In genomic region chr7:44918219-44918618, GRCm38 (mm10) we compare ENCODE assay signal across 16 mouse cellular contexts. TPM values are rescaled to one million over a fixed set of nuclear protein-coding genes. Genes with fewer than 3 reads are reported as not detected.
A peak's percentile ranks its signal among the peaks of the same experiment; 100 is the strongest.
DNase-seq lines count a peak whose midpoint lies in the region; ATAC-seq and TF ChIP-seq lines count a peak whose summit lies in the region.
"Had no signal": no experiment of that assay in that cellular context is flagged by ENCODE, and none has a peak within 500 bp of the region (broad histone marks: within the 10 kb centered on the region; RNA-seq: fewer than 3 reads in every experiment).

No protein-coding gene starts in this region.

- no peak for ATAC-seq in heart, embryonic 13.5 days (ENCODE audit: extremely low read depth, insufficient number of reproducible peaks, low FRiP score, low TSS enrichment)
- ATAC-seq in embryonic facial prominence, embryonic 15.5 days (ENCODE audit: insufficient number of reproducible peaks, low FRiP score, low TSS enrichment, low read depth) = no peak
- peak; percentile 42; the same call in 1 of the 2 replicates for ATAC-seq in liver, embryonic 16.5 days (ENCODE audit: low read depth)
- ATAC-seq: forebrain, postnatal 0 days; midbrain, embryonic 16.5 days had no signal

- intact Hi-C loops in heart, postnatal 36 days (cut with DNase I) = no loop called here

- H3K9me3 ChIP-seq in heart, embryonic 13.5 days = no peaks in the 10 kb centered on the region
- no peaks in the 10 kb centered on the region for H3K9me3 ChIP-seq in embryonic facial prominence, embryonic 15.5 days (replicated peaks)
- H3K9me3 ChIP-seq in liver, embryonic 16.5 days (replicated peaks; ENCODE audit: control insufficient read depth, low read length) = no peaks in the 10 kb centered on the region

- H3K4me2 ChIP-seq in heart, embryonic 13.5 days = no peak overlapping the region
- H3K4me2 ChIP-seq in embryonic facial prominence, embryonic 15.5 days (replicated peaks) = no peak overlapping the region
- H3K4me2 ChIP-seq in liver, embryonic 16.5 days (ENCODE audit: low read depth, low read length) = no peak overlapping the region

- DNase-seq in heart, postnatal 36 days = no peak
- DNase-seq in cerebellum, adult 9-11 months = no peak
- no peak for DNase-seq in kidney, postnatal 25 days
- DNase-seq: adrenal gland, postnatal 25 days; forebrain, postnatal 0 days; kidney, adult 8-10 months; kidney, postnatal 4 days; thymus, adult 2 months had no signal

- TF ChIP-seq POLR2A in cortical plate, adult 2 months (IDR thresholded peaks at IDR 0.05; ENCODE audit: extremely low read depth, insufficient read depth, low read length) = no peak

- 58% methylated on average over 3 of the region's 3 CpGs for WGBS in heart, embryonic 13.5 days
- 83% methylated on average over 3 of the region's 3 CpGs for WGBS in embryonic facial prominence, embryonic 15.5 days
- WGBS in liver, embryonic 16.5 days (ENCODE audit: insufficient replicate concordance) = 40% methylated on average over 3 of the region's 3 CpGs

- H3K27ac ChIP-seq in heart, embryonic 13.5 days (replicated peaks) = peak overlapping the region; percentile 39; the same call in 1 of the 2 replicates
- H3K27ac ChIP-seq in cortical plate, adult 2 months (ENCODE audit: insufficient read depth, low read length) = peak overlapping the region; percentile 8; the same call in 1 of the 2 replicates
- H3K27ac ChIP-seq in embryonic facial prominence, embryonic 15.5 days (replicated peaks) = peak overlapping the region; percentile 81
- H3K27ac ChIP-seq in liver, embryonic 16.5 days (ENCODE audit: low read length) = 0 out of 2 replicates have a peak overlapping the region, but pooled peaks have one; percentile 25

- H3K36me3 ChIP-seq in heart, embryonic 13.5 days = peaks cover 68% of the 10 kb centered on the region
- H3K36me3 ChIP-seq in embryonic facial prominence, embryonic 15.5 days = peaks cover 59% of the 10 kb centered on the region
- H3K36me3 ChIP-seq in liver, embryonic 16.5 days (ENCODE audit: control insufficient read depth, insufficient read depth) = peaks cover 41% of the 10 kb centered on the region

- peaks cover 38% of the 10 kb centered on the region for H3K4me1 ChIP-seq in heart, embryonic 13.5 days
- peaks cover 11% of the 10 kb centered on the region for H3K4me1 ChIP-seq in cortical plate, adult 2 months (ENCODE audit: control insufficient read depth, insufficient read depth, low read length)
- peaks cover 19% of the 10 kb centered on the region for H3K4me1 ChIP-seq in embryonic facial prominence, embryonic 15.5 days
- peaks cover 28% of the 10 kb centered on the region for H3K4me1 ChIP-seq in liver, embryonic 16.5 days (ENCODE audit: control insufficient read depth, low read depth, low read length)

- no peak for TF ChIP-seq CTCF in cortical plate, adult 2 months (IDR thresholded peaks at IDR 0.05; ENCODE audit: extremely low read depth, insufficient read depth, low read length)

- H3K4me3 ChIP-seq in heart, embryonic 13.5 days = no peak overlapping the region
- H3K4me3 ChIP-seq in cortical plate, adult 2 months (ENCODE audit: insufficient read depth, low read length) = no peak overlapping the region
- H3K4me3 ChIP-seq in embryonic facial prominence, embryonic 15.5 days (replicated peaks) = no peak overlapping the region
- H3K4me3 ChIP-seq in liver, embryonic 16.5 days (ENCODE audit: low read depth, low read length) = no peak overlapping the region

- no peaks in the 10 kb centered on the region for H3K27me3 ChIP-seq in heart, embryonic 13.5 days (replicated peaks)
- H3K27me3 ChIP-seq in embryonic facial prominence, embryonic 15.5 days = no peaks in the 10 kb centered on the region
- H3K27me3 ChIP-seq in liver, embryonic 16.5 days (ENCODE audit: control insufficient read depth, insufficient read depth, low read depth, low read length) = no peaks in the 10 kb centered on the region

- H3K9ac ChIP-seq in heart, embryonic 13.5 days = no peak overlapping the region
- no peak overlapping the region for H3K9ac ChIP-seq in embryonic facial prominence, embryonic 15.5 days
- peak overlapping the region; percentile 35; the same call in 1 of the 2 replicates for H3K9ac ChIP-seq in liver, embryonic 16.5 days (ENCODE audit: low read depth, low read length)
- H3K9ac ChIP-seq: forebrain, postnatal 0 days had no signal

RNA-seq across cellular contexts. Expression of gene Ap2a1, which starts 11.1 kb away (rescaled TPM):
- polyA plus RNA-seq in heart, embryonic 13.5 days (2015; fragmentation: Nextera tagmentation; extraction: Ambion mirVana) = 55.5 and 56.8 TPM in 2 replicates
- total RNA-seq in heart, postnatal 36 days (2021) = 10 to 100 TPM; 69.8 to 72.0 TPM
- 241 and 247 TPM in 2 replicates for polyA plus RNA-seq in cortical plate, adult 2 months (2012; rRNA removed)
- 73.0 and 76.2 TPM in 2 replicates for polyA plus RNA-seq in embryonic facial prominence, embryonic 15.5 days (2015; fragmentation: Nextera tagmentation; extraction: Ambion mirVana)
- polyA plus RNA-seq in liver, embryonic 16.5 days (2015; fragmentation: Nextera tagmentation; extraction: Ambion mirVana) = 63.3 and 63.7 TPM in 2 replicates

RNA-seq across cellular contexts. Expression of gene Fuz, which starts 22.3 kb away (rescaled TPM):
- polyA plus RNA-seq in heart, embryonic 13.5 days (2015; fragmentation: Nextera tagmentation; extraction: Ambion mirVana) = 13.6 and 14.6 TPM in 2 replicates
- total RNA-seq in heart, postnatal 36 days (2021) = 10 to 100 TPM; 16.9 to 17.5 TPM
- 28.6 and 30.7 TPM in 2 replicates for polyA plus RNA-seq in cortical plate, adult 2 months (2012; rRNA removed)
- 29.4 and 30.1 TPM in 2 replicates for polyA plus RNA-seq in embryonic facial prominence, embryonic 15.5 days (2015; fragmentation: Nextera tagmentation; extraction: Ambion mirVana)
- polyA plus RNA-seq in liver, embryonic 16.5 days (2015; fragmentation: Nextera tagmentation; extraction: Ambion mirVana) = 5.9 and 6.6 TPM in 2 replicates

RNA-seq across cellular contexts. Expression of gene Tsks, which starts 24.8 kb away (rescaled TPM):
- 0.11 and 0.14 TPM in 2 replicates for polyA plus RNA-seq in heart, embryonic 13.5 days (2015; fragmentation: Nextera tagmentation; extraction: Ambion mirVana)
- not detected for total RNA-seq in heart, postnatal 36 days (2021)
- 1.5 and 2.0 TPM in 2 replicates for polyA plus RNA-seq in cortical plate, adult 2 months (2012; rRNA removed)
- polyA plus RNA-seq in embryonic facial prominence, embryonic 15.5 days (2015; fragmentation: Nextera tagmentation; extraction: Ambion mirVana) = 0.23 TPM in 1 of 2 replicates, not detected in the other
- 0.12 TPM in 1 of 2 replicates, not detected in the other for polyA plus RNA-seq in liver, embryonic 16.5 days (2015; fragmentation: Nextera tagmentation; extraction: Ambion mirVana)
- total RNA-seq: adrenal gland, postnatal 25 days; common myeloid progenitor, adult 5-6 weeks; forebrain, postnatal 0 days; gastrocnemius, adult 18-20 months; heart, adult 18-20 months had no signal

RNA-seq across cellular contexts. Expression of gene Med25, which starts 25.7 kb away (rescaled TPM):
- polyA plus RNA-seq in heart, embryonic 13.5 days (2015; fragmentation: Nextera tagmentation; extraction: Ambion mirVana) = 72.6 and 73.1 TPM in 2 replicates
- total RNA-seq in heart, postnatal 36 days (2021) = 10 to 100 TPM; 76.9 to 81.1 TPM
- 121 and 129 TPM in 2 replicates for polyA plus RNA-seq in cortical plate, adult 2 months (2012; rRNA removed)
- 110 and 122 TPM in 2 replicates for polyA plus RNA-seq in embryonic facial prominence, embryonic 15.5 days (2015; fragmentation: Nextera tagmentation; extraction: Ambion mirVana)
- polyA plus RNA-seq in liver, embryonic 16.5 days (2015; fragmentation: Nextera tagmentation; extraction: Ambion mirVana) = 44.7 and 53.0 TPM in 2 replicates

RNA-seq across cellular contexts. Expression of gene Ptov1, which starts 48.6 kb away (rescaled TPM):
- 256 and 266 TPM in 2 replicates for polyA plus RNA-seq in heart, embryonic 13.5 days (2015; fragmentation: Nextera tagmentation; extraction: Ambion mirVana)
- total RNA-seq in heart, postnatal 36 days (2021) = 100 to 1,000 TPM; 158 to 183 TPM
- polyA plus RNA-seq in cortical plate, adult 2 months (2012; rRNA removed) = 359 and 377 TPM in 2 replicates
- polyA plus RNA-seq in embryonic facial prominence, embryonic 15.5 days (2015; fragmentation: Nextera tagmentation; extraction: Ambion mirVana) = 428 and 442 TPM in 2 replicates
- 34.8 and 43.4 TPM in 2 replicates for polyA plus RNA-seq in liver, embryonic 16.5 days (2015; fragmentation: Nextera tagmentation; extraction: Ambion mirVana)

Comparison
In these comparisons a context has a peak if more than half of its experiments do, and no peak if none do; other contexts are left out.
1. H3K27ac ChIP-seq: peak in every context shown above with its lines; median percentile 81 in embryonic facial prominence, embryonic 15.5 days; 39 in heart, embryonic 13.5 days; 25 in liver, embryonic 16.5 days; 8 in cortical plate, adult 2 months.